Mouse (Mus musculus): Measurements from ENCODE around the gene Slco2a1. TPM values are rescaled to one million over a fixed set of nuclear protein-coding genes. Genes with fewer than 3 reads are reported as not detected.

The Slco2a1 gene
- total and polyA plus RNA-seq, 2 experiments from 2014 or later: 5.7 to 10.2 TPM

DNA sequence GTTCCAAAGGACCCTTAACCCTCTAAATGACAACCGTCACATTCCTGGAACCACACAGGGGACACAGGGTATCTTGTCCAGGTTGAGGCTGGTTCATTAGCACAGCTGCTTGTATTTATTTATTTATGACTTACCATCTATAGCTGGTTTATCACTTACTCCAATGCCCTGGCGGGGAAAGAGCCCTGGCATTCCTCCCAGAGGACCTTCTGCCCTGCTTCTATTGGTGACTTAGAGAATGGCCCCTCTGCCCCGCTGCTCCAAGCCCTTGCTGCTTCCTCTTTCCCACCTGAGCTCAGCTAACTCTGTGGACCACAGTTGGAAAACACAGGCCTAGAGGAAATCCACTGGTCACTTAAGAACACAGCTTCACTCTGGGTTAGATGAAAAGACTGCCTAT, 94.9 kb downstream of the Slco2a1 start:
- 52% methylated on average over 3 of the region's 3 CpGs for WGBS
- ATAC-seq (ENCODE audit: insufficient read depth, low read depth) (no peak), DNase-seq (ENCODE audit: low spot score) (no peak)
- H3K4me3 ChIP-seq (ENCODE audit: low read depth, low read length): no peak overlapping the region
- no peak overlapping the region for H3K9ac ChIP-seq (replicated peaks; ENCODE audit: low read depth, low read length)
- no peaks in the 10 kb centered on the region for H3K9me3 ChIP-seq (replicated peaks; ENCODE audit: control insufficient read depth, low read length)
- no peaks in the 10 kb centered on the region for H3K27me3 ChIP-seq (ENCODE audit: control insufficient read depth, insufficient read depth, low read length)
- peaks cover 6% of the 10 kb centered on the region; the same call in 1 of the 2 replicates for H3K4me1 ChIP-seq (ENCODE audit: control insufficient read depth, insufficient read depth)
- no peaks in the 10 kb centered on the region for H3K36me3 ChIP-seq (replicated peaks; ENCODE audit: control insufficient read depth, insufficient read depth, low read length)
- TF ChIP-seq CTCF (IDR thresholded peaks at IDR 0.05; ENCODE audit: low read depth) (no peak), EP300 (IDR thresholded peaks at IDR 0.05; ENCODE audit: low read depth) (no peak)
- H3K27ac ChIP-seq (ENCODE audit: low read depth): no peak overlapping the region
- H3K4me2 ChIP-seq (ENCODE audit: low read depth, low read length): no peak overlapping the region

DNA sequence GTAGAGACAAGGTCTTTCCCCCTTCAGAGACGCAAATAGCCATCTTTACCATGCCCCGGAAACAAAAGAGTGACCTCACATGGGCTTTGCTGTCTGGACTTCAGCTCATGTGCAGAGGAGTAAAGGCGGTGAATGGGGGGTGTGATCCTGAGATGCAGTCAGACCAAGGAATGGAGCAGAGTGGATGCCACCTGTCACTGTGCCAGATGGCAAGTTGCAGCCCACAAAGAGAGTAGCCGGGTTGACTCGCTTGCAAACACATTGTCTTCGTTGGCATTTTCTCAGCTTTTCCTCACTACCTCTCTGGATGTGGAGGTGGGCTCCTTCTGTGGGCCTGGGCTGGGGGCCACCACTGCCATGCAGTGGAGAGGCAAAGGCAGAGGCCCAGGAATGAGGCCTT, 98.2 kb downstream of the Slco2a1 start:
- Histone ChIP-seq H3K27ac (ENCODE audit: low read depth) (no peak overlapping the region), H3K36me3 (replicated peaks; ENCODE audit: control insufficient read depth, insufficient read depth, low read length) (no peaks in the 10 kb centered on the region), H3K4me2 (ENCODE audit: low read depth, low read length) (no peak overlapping the region), H3K9ac (replicated peaks; ENCODE audit: low read depth, low read length) (no peak overlapping the region), H3K4me1 (ENCODE audit: control insufficient read depth, insufficient read depth) (peaks cover 8% of the 10 kb centered on the region), H3K27me3 (ENCODE audit: control insufficient read depth, insufficient read depth, low read length) (no peaks in the 10 kb centered on the region), H3K4me3 (ENCODE audit: low read depth, low read length) (no peak overlapping the region), H3K9me3 (replicated peaks; ENCODE audit: control insufficient read depth, low read length) (no peaks in the 10 kb centered on the region)
- 90% methylated on average over 6 of the region's 6 CpGs for WGBS
- no peak for DNase-seq (ENCODE audit: low spot score)
- TF ChIP-seq CTCF (IDR thresholded peaks at IDR 0.05; ENCODE audit: low read depth) (no peak), EP300 (IDR thresholded peaks at IDR 0.05; ENCODE audit: low read depth) (no peak)
- no peak for ATAC-seq (ENCODE audit: insufficient read depth, low read depth)

DNA sequence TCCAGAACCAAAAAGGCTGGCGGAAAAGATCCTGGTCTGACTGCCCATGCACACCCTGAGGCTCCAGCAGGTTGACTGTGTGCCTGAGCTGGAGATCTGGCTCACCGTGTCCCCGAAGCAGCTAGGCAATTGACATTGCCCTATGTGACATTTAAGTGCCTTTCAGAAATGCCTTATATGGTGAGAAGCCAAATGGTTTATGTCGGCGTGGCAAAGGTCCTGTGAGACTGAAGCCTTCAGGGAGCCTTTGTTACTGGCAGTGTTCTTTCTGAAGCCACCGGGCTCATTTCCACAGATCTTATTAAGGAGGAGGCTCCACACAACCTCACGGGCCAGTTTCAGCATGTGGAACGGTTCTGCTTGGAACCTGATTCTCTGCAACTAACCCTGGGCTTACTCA, 98.8 kb downstream of the Slco2a1 start:
- no peak overlapping the region for H3K27ac ChIP-seq (ENCODE audit: low read depth)
- TF ChIP-seq EP300 (IDR thresholded peaks at IDR 0.05; ENCODE audit: low read depth) (no peak), CTCF (IDR thresholded peaks at IDR 0.05; ENCODE audit: low read depth) (no peak)
- no peaks in the 10 kb centered on the region for H3K9me3 ChIP-seq (replicated peaks; ENCODE audit: control insufficient read depth, low read length)
- H3K4me2 ChIP-seq (ENCODE audit: low read depth, low read length): no peak overlapping the region
- H3K27me3 ChIP-seq (ENCODE audit: control insufficient read depth, insufficient read depth, low read length): no peaks in the 10 kb centered on the region
- WGBS: 61% methylated on average over 8 of the region's 8 CpGs
- DNase-seq (ENCODE audit: low spot score) (no peak), ATAC-seq (ENCODE audit: insufficient read depth, low read depth) (no peak)
- no peak overlapping the region for H3K4me3 ChIP-seq (ENCODE audit: low read depth, low read length)
- peaks cover 12% of the 10 kb centered on the region for H3K4me1 ChIP-seq (ENCODE audit: control insufficient read depth, insufficient read depth)
- no peaks in the 10 kb centered on the region for H3K36me3 ChIP-seq (replicated peaks; ENCODE audit: control insufficient read depth, insufficient read depth, low read length)
- no peak overlapping the region for H3K9ac ChIP-seq (replicated peaks; ENCODE audit: low read depth, low read length)

DNA sequence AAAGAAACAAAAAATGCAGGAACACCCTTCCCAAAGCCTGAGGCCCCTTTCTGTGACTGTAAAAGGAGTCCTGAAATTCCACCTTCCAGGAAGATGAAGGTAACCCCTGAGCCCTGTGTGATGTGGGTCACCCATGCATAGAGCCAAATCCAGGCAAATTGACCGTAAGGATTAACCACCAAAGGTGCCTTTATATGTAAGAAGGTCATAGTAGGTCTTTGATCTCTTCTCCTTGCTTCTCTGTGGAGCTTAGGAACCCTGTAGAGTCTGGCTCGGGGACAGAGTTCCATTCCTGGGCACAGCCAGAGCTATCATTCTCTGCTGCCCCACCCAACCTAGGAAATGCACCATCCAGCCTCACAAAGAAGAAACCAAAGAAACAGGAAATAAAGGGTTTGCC, 100.1 kb downstream of the Slco2a1 start:
- TF ChIP-seq CTCF (IDR thresholded peaks at IDR 0.05; ENCODE audit: low read depth): no peak
- TF ChIP-seq EP300 (IDR thresholded peaks at IDR 0.05; ENCODE audit: low read depth): no peak
- peaks cover 12% of the 10 kb centered on the region for H3K4me1 ChIP-seq (ENCODE audit: control insufficient read depth, insufficient read depth)
- H3K27ac ChIP-seq (ENCODE audit: low read depth): no peak overlapping the region
- H3K4me2 ChIP-seq (ENCODE audit: low read depth, low read length): no peak overlapping the region
- no peaks in the 10 kb centered on the region for H3K9me3 ChIP-seq (replicated peaks; ENCODE audit: control insufficient read depth, low read length)
- no peak overlapping the region for H3K9ac ChIP-seq (replicated peaks; ENCODE audit: low read depth, low read length)
- H3K36me3 ChIP-seq (replicated peaks; ENCODE audit: control insufficient read depth, insufficient read depth, low read length): no peaks in the 10 kb centered on the region
- no peaks in the 10 kb centered on the region for H3K27me3 ChIP-seq (ENCODE audit: control insufficient read depth, insufficient read depth, low read length)
- no peak for DNase-seq (ENCODE audit: low spot score)
- no peak overlapping the region for H3K4me3 ChIP-seq (ENCODE audit: low read depth, low read length)
- 76% methylated on average over 2 of the region's 2 CpGs for WGBS
- no peak for ATAC-seq (ENCODE audit: insufficient read depth, low read depth)

DNA sequence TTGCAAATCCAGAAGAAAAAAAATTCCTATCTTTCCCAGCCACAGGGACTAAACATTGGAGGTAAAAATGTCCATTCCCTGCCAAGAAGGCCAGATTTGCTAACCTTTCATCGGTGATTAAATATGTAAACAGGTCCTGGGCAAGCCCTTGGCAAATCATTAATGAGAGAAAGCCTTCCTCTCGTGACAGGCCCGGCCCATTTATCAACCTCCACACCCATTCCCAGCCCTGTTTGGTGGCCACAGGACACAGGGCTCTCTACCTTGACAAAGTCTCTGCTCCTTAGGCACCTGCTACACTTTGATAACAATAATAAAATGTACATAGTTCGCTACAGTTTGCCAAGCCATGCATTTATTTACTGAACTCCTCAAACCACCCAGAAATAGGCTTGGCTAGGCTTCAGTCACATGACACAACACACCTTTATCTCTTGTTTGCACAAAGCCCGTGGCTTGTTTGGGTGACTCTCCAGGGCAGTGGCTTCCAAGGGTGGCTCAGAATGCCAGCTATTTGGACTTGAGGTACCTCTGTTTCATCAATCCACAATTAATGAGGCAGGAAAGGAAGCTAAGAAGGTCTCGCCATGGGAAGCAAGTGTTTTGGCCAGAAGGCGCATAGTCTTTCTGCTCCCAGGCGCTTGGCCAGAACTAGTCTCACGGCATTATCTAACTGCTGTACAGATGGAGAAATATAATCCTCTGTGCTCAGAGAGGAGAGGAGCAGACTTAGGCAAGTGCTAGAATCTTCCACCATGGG, 101.8 kb downstream of the Slco2a1 start:
- DNase-seq (ENCODE audit: low spot score) (no peak), ATAC-seq (ENCODE audit: insufficient read depth, low read depth) (no peak)
- Histone ChIP-seq H3K27ac (ENCODE audit: low read depth) (no peak overlapping the region), H3K4me2 (ENCODE audit: low read depth, low read length) (no peak overlapping the region), H3K27me3 (ENCODE audit: control insufficient read depth, insufficient read depth, low read length) (no peaks in the 10 kb centered on the region), H3K4me1 (ENCODE audit: control insufficient read depth, insufficient read depth) (peaks cover 8% of the 10 kb centered on the region; the same call in 1 of the 2 replicates), H3K9ac (replicated peaks; ENCODE audit: low read depth, low read length) (no peak overlapping the region), H3K9me3 (replicated peaks; ENCODE audit: control insufficient read depth, low read length) (no peaks in the 10 kb centered on the region), H3K4me3 (ENCODE audit: low read depth, low read length) (no peak overlapping the region), H3K36me3 (replicated peaks; ENCODE audit: control insufficient read depth, insufficient read depth, low read length) (no peaks in the 10 kb centered on the region)
- WGBS: 52% methylated on average over 9 of the region's 9 CpGs
- TF ChIP-seq CTCF (IDR thresholded peaks at IDR 0.05; ENCODE audit: low read depth) (no peak), EP300 (IDR thresholded peaks at IDR 0.05; ENCODE audit: low read depth) (no peak)

Data from heart, postnatal 0 days (tissue).